In the genomic region with DNA sequence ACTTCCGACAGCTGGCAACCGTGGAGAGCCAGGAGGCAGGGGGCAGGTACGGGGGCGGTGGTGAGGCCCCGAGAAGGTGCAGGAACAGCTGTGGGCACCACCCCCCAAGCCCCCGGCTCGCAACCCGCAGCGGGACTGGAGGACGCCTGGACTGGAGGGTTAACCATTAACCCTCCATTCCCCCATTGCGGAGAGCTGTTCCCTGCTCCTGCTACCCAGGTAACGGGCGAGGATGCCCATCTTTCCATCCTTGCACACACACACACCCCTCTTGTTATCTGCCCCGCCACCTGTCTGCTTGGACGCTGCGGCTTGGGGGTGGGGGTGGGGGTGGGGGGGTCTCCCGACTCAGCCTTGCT, we compare ENCODE assay signal across 10 mouse cellular contexts. TPM values are rescaled to one million over a fixed set of nuclear protein-coding genes. Genes with fewer than 3 reads are reported as not detected.
A peak's percentile ranks its signal among the peaks of the same experiment; 100 is the strongest.
DNase-seq lines count a peak whose midpoint lies in the region; ATAC-seq lines count a peak whose summit lies in the region.
"Had no signal": no experiment of that assay in that cellular context is flagged by ENCODE, and none has a peak within 500 bp of the region (broad histone marks: within the 10 kb centered on the region; RNA-seq: fewer than 3 reads in every experiment).

No protein-coding gene starts in this region.

- WGBS in heart, embryonic 11.5 days (ENCODE audit: insufficient replicate concordance) = 4% methylated on average over 17 of the region's 17 CpGs
- WGBS in embryonic facial prominence, embryonic 10.5 days = 3% methylated on average over 17 of the region's 17 CpGs
- WGBS in intestine, embryonic 14.5 days = 3% methylated on average over 17 of the region's 17 CpGs
- WGBS in midbrain, embryonic 12.5 days = 4% methylated on average over 16 of the region's 17 CpGs

- no peak for ATAC-seq in heart, embryonic 11.5 days (replicated peaks; ENCODE audit: insufficient number of reproducible peaks, low FRiP score, low TSS enrichment)
- peak; percentile 38 for ATAC-seq in intestine, embryonic 14.5 days (replicated peaks; ENCODE audit: low FRiP score, low TSS enrichment, low read depth)
- ATAC-seq in midbrain, embryonic 12.5 days (ENCODE audit: low FRiP score, low read depth) = no peak

- H3K9ac ChIP-seq in heart, embryonic 11.5 days (ENCODE audit: low read depth, low read length) = no peak overlapping the region
- no peak overlapping the region for H3K9ac ChIP-seq in intestine, embryonic 14.5 days (ENCODE audit: low read length)
- no peak overlapping the region; the same call in 1 of the 2 replicates for H3K9ac ChIP-seq in midbrain, embryonic 12.5 days (replicated peaks)

- peak overlapping the region; percentile 55 for H3K4me3 ChIP-seq in heart, embryonic 11.5 days (ENCODE audit: low read depth, low read length)
- H3K4me3 ChIP-seq in embryonic facial prominence, embryonic 10.5 days = peak overlapping the region; percentile 64
- H3K4me3 ChIP-seq in intestine, embryonic 14.5 days (ENCODE audit: low read depth, low read length) = peak overlapping the region; percentile 42
- peak overlapping the region; percentile 51 for H3K4me3 ChIP-seq in midbrain, embryonic 12.5 days
- H3K4me3 ChIP-seq: myocyte had no signal

- peak overlapping the region; percentile 92 for H3K4me2 ChIP-seq in heart, embryonic 11.5 days
- peak overlapping the region; percentile 74 for H3K4me2 ChIP-seq in intestine, embryonic 14.5 days (ENCODE audit: low read length)
- peak overlapping the region; percentile 80 for H3K4me2 ChIP-seq in midbrain, embryonic 12.5 days (replicated peaks)

- no peak overlapping the region for H3K27ac ChIP-seq in heart, embryonic 11.5 days (ENCODE audit: low read depth, low read length)
- no peak overlapping the region for H3K27ac ChIP-seq in embryonic facial prominence, embryonic 10.5 days (replicated peaks)
- no peak overlapping the region for H3K27ac ChIP-seq in intestine, embryonic 14.5 days (ENCODE audit: low read depth)
- H3K27ac ChIP-seq in midbrain, embryonic 12.5 days (replicated peaks) = no peak overlapping the region

- peaks cover 12% of the 10 kb centered on the region; the same call in 1 of the 2 replicates for H3K4me1 ChIP-seq in heart, embryonic 11.5 days (ENCODE audit: control insufficient read depth, insufficient read depth, low read length)
- peaks cover 25% of the 10 kb centered on the region for H3K4me1 ChIP-seq in embryonic facial prominence, embryonic 10.5 days
- H3K4me1 ChIP-seq in intestine, embryonic 14.5 days (replicated peaks; ENCODE audit: control insufficient read depth, insufficient read depth, low read length) = peaks cover 15% of the 10 kb centered on the region
- peaks cover 24% of the 10 kb centered on the region for H3K4me1 ChIP-seq in midbrain, embryonic 12.5 days

- no peak for DNase-seq in heart, adult 11 months
- no peak for DNase-seq in embryonic facial prominence, embryonic 10.5 days (ENCODE audit: low spot score)
- no peak for DNase-seq in intestine, embryonic 14.5 days (ENCODE audit: low spot score)
- no peak for DNase-seq in adrenal gland, postnatal 10 days
- DNase-seq in urinary bladder, postnatal 14 days (ENCODE audit: low spot score) = no peak
- no peak for DNase-seq in adrenal gland, postnatal 14 days

- peaks cover 63% of the 10 kb centered on the region for H3K27me3 ChIP-seq in heart, embryonic 11.5 days (ENCODE audit: control insufficient read depth, insufficient read depth, low read length)
- peaks cover 86% of the 10 kb centered on the region for H3K27me3 ChIP-seq in embryonic facial prominence, embryonic 10.5 days (replicated peaks; ENCODE audit: low read depth, poor library complexity, severe bottlenecking)
- H3K27me3 ChIP-seq in intestine, embryonic 14.5 days (replicated peaks; ENCODE audit: control insufficient read depth, insufficient read depth, low read length) = peaks cover 55% of the 10 kb centered on the region
- H3K27me3 ChIP-seq in midbrain, embryonic 12.5 days = peaks cover 75% of the 10 kb centered on the region

- H3K9me3 ChIP-seq in heart, embryonic 11.5 days (replicated peaks; ENCODE audit: control insufficient read depth, low read length) = no peaks in the 10 kb centered on the region
- H3K9me3 ChIP-seq in embryonic facial prominence, embryonic 10.5 days = no peaks in the 10 kb centered on the region
- H3K9me3 ChIP-seq in intestine, embryonic 14.5 days (ENCODE audit: control insufficient read depth, low read length) = no peaks in the 10 kb centered on the region
- H3K9me3 ChIP-seq in midbrain, embryonic 12.5 days = no peaks in the 10 kb centered on the region

- no peaks in the 10 kb centered on the region for H3K36me3 ChIP-seq in heart, embryonic 11.5 days (ENCODE audit: control insufficient read depth, insufficient read depth, low read length)
- H3K36me3 ChIP-seq in embryonic facial prominence, embryonic 10.5 days (replicated peaks) = no peaks in the 10 kb centered on the region
- no peaks in the 10 kb centered on the region for H3K36me3 ChIP-seq in intestine, embryonic 14.5 days (ENCODE audit: control insufficient read depth, insufficient read depth, low read length)
- H3K36me3 ChIP-seq in midbrain, embryonic 12.5 days = no peaks in the 10 kb centered on the region

RNA-seq across cellular contexts. Expression of a gene that starts 1.4 kb away (rescaled TPM):
- 0.08 and 0.20 TPM in 2 replicates for polyA plus RNA-seq in heart, embryonic 11.5 days (2014; fragmentation: Nextera tagmentation; extraction: Ambion mirVana)
- polyA plus RNA-seq in embryonic facial prominence, embryonic 10.5 days (2016; fragmentation: Nextera tagmentation; extraction: Ambion mirVana) = 2.0 and 3.0 TPM in 2 replicates
- 5.3 and 6.2 TPM in 2 replicates for polyA plus RNA-seq in intestine, embryonic 14.5 days (2014; fragmentation: Nextera tagmentation; extraction: Ambion mirVana)
- 6.0 and 7.5 TPM in 2 replicates for polyA plus RNA-seq in midbrain, embryonic 12.5 days (2016; fragmentation: Nextera tagmentation; extraction: Ambion mirVana)
- total RNA-seq in adrenal gland, postnatal 10 days (2021) = 1 to 10 TPM; 1.9 to 4.8 TPM
- total RNA-seq in adrenal gland, postnatal 14 days (2021) = 1.4 and 2.1 TPM in 2 replicates

RNA-seq across cellular contexts. Expression of a gene that starts 20.7 kb away (rescaled TPM):
- 26.6 and 28.0 TPM in 2 replicates for polyA plus RNA-seq in heart, embryonic 11.5 days (2014; fragmentation: Nextera tagmentation; extraction: Ambion mirVana)
- 45.0 and 45.8 TPM in 2 replicates for polyA plus RNA-seq in embryonic facial prominence, embryonic 10.5 days (2016; fragmentation: Nextera tagmentation; extraction: Ambion mirVana)
- 42.3 and 43.7 TPM in 2 replicates for polyA plus RNA-seq in intestine, embryonic 14.5 days (2014; fragmentation: Nextera tagmentation; extraction: Ambion mirVana)
- polyA plus RNA-seq in midbrain, embryonic 12.5 days (2016; fragmentation: Nextera tagmentation; extraction: Ambion mirVana) = 19.0 and 22.1 TPM in 2 replicates
- total RNA-seq in adrenal gland, postnatal 10 days (2021) = 10 to 100 TPM in 1 of 2 experiments, 1 to 10 TPM in 1; 9.3 to 10.7 TPM
- 8.7 and 10.8 TPM in 2 replicates for total RNA-seq in adrenal gland, postnatal 14 days (2021)

RNA-seq across cellular contexts. Expression of a gene that starts 20.8 kb away (rescaled TPM):
- 0.10 TPM in 1 of 2 replicates, not detected in the other for polyA plus RNA-seq in heart, embryonic 11.5 days (2014; fragmentation: Nextera tagmentation; extraction: Ambion mirVana)
- polyA plus RNA-seq in embryonic facial prominence, embryonic 10.5 days (2016; fragmentation: Nextera tagmentation; extraction: Ambion mirVana) = 0.49 TPM in 1 of 2 replicates, not detected in the other
- not detected in 2 replicates for polyA plus RNA-seq in intestine, embryonic 14.5 days (2014; fragmentation: Nextera tagmentation; extraction: Ambion mirVana)
- polyA plus RNA-seq in midbrain, embryonic 12.5 days (2016; fragmentation: Nextera tagmentation; extraction: Ambion mirVana) = 0.45 TPM in 1 of 2 replicates, not detected in the other
- total RNA-seq in adrenal gland, postnatal 10 days (2021) = not detected
- not detected in 2 replicates for total RNA-seq in adrenal gland, postnatal 14 days (2021)
- polyA plus RNA-seq: C2C12 had no signal

RNA-seq across cellular contexts. Expression of a gene that starts 20.9 kb away (rescaled TPM):
- 39.5 and 41.3 TPM in 2 replicates for polyA plus RNA-seq in heart, embryonic 11.5 days (2014; fragmentation: Nextera tagmentation; extraction: Ambion mirVana)
- 53.9 and 59.2 TPM in 2 replicates for polyA plus RNA-seq in embryonic facial prominence, embryonic 10.5 days (2016; fragmentation: Nextera tagmentation; extraction: Ambion mirVana)
- 51.3 and 53.6 TPM in 2 replicates for polyA plus RNA-seq in intestine, embryonic 14.5 days (2014; fragmentation: Nextera tagmentation; extraction: Ambion mirVana)
- 42.6 TPM in 2 replicates for polyA plus RNA-seq in midbrain, embryonic 12.5 days (2016; fragmentation: Nextera tagmentation; extraction: Ambion mirVana)
- 10 to 100 TPM; 16.8 to 17.9 TPM for total RNA-seq in adrenal gland, postnatal 10 days (2021)
- total RNA-seq in adrenal gland, postnatal 14 days (2021) = 23.0 and 24.2 TPM in 2 replicates

RNA-seq across cellular contexts. Expression of a gene that starts 30.4 kb away (rescaled TPM):
- 0.84 and 0.96 TPM in 2 replicates for polyA plus RNA-seq in heart, embryonic 11.5 days (2014; fragmentation: Nextera tagmentation; extraction: Ambion mirVana)
- polyA plus RNA-seq in embryonic facial prominence, embryonic 10.5 days (2016; fragmentation: Nextera tagmentation; extraction: Ambion mirVana) = 1.4 TPM in 2 replicates
- 1.6 and 1.7 TPM in 2 replicates for polyA plus RNA-seq in intestine, embryonic 14.5 days (2014; fragmentation: Nextera tagmentation; extraction: Ambion mirVana)
- 8.8 and 9.8 TPM in 2 replicates for polyA plus RNA-seq in midbrain, embryonic 12.5 days (2016; fragmentation: Nextera tagmentation; extraction: Ambion mirVana)
- 10 to 100 TPM; 11.0 to 23.4 TPM for total RNA-seq in adrenal gland, postnatal 10 days (2021)
- 31.7 and 50.9 TPM in 2 replicates for total RNA-seq in adrenal gland, postnatal 14 days (2021)
